Mouse (Mus musculus) thymus, adult 2 months (tissue): ENCODE measurements around the gene Rps6ka2.

Source experiments
- CTCF ChIP-seq: fragments of 200-500 bp; IDR thresholded peaks from 2 replicates; pipeline ENCODE4 v1.5.1; 2012; ENCODE audit warnings: mild to moderate bottlenecking, control low read depth, low read length, moderate library complexity, borderline replicate concordance; ENCODE audit not compliant: control insufficient read depth, poor library complexity, insufficient read depth; ENCODE audit errors: extremely low read depth
- POLR2A ChIP-seq: fragments of 200-500 bp; IDR thresholded peaks from 2 replicates; pipeline ENCODE4 v1.6.1; 2012; ENCODE audit warnings: mild to moderate bottlenecking, low read length, control low read depth, moderate library complexity; ENCODE audit not compliant: control insufficient read depth, poor library complexity, insufficient read depth; ENCODE audit errors: extremely low read depth

- TF ChIP-seq POLR2A (no peak), CTCF (no peak)
Measured at GRCm38 (mm10) chr17:7219044-7219718, 49.3 kb downstream of the Rps6ka2 start.
